Mouse (Mus musculus) stomach, embryonic 14.5 days (tissue): ENCODE measurements around the gene AI837181. TPM values are rescaled to one million over a fixed set of nuclear protein-coding genes. Genes with fewer than 3 reads are reported as not detected.

ENCODE experiments used
- ATAC-seq: fragments of 200-750 bp; cut with Nextera tagmentation; 2 replicates; pipeline ENCODE4 v1.8.0; 2017; ENCODE audit warnings: low read depth, moderate TSS enrichment; ENCODE audit not compliant: insufficient number of reproducible peaks, insufficient read depth, low FRiP score
- H3K27ac ChIP-seq: fragments of 300-500 bp; sonication (generic); 2 replicates; pipeline ENCODE4 v1.5.1; 2014; ENCODE audit warnings: mild to moderate bottlenecking, low read length, moderate library complexity, mixed read lengths
- H3K27me3 ChIP-seq: fragments of 300-500 bp; sonication (generic); 2 replicates; pipeline ENCODE4 v1.6.1; 2014; ENCODE audit warnings: low read length, control low read depth, mixed read lengths; ENCODE audit not compliant: control insufficient read depth, insufficient read depth
- H3K36me3 ChIP-seq: fragments of 300-500 bp; sonication (generic); 2 replicates; pipeline ENCODE4 v1.6.1; 2014; ENCODE audit warnings: mild to moderate bottlenecking, control low read depth, low read length, moderate library complexity, mixed read lengths; ENCODE audit not compliant: control insufficient read depth, insufficient read depth
- H3K4me1 ChIP-seq: fragments of 300-500 bp; sonication (generic); 2 replicates; pipeline ENCODE4 v1.6.1; 2014; ENCODE audit warnings: low read length, control low read depth, mixed read lengths; ENCODE audit not compliant: control insufficient read depth, insufficient read depth
- H3K4me2 ChIP-seq: fragments of 300-500 bp; sonication (generic); replicated peaks from 2 replicates; pipeline ENCODE4 v1.6.1; 2014; ENCODE audit warnings: low read depth, low read length, control low read depth
- H3K4me3 ChIP-seq: fragments of 300-500 bp; sonication (generic); 2 replicates; pipeline ENCODE4 v1.5.1; 2014; ENCODE audit warnings: low read depth, low read length, control low read depth
- H3K9ac ChIP-seq: fragments of 300-500 bp; sonication (generic); replicated peaks from 2 replicates; pipeline ENCODE4 v1.6.1; 2014; ENCODE audit warnings: low read depth, mild to moderate bottlenecking, control low read depth, low read length, moderate library complexity, mixed read lengths
- H3K9me3 ChIP-seq: fragments of 300-500 bp; sonication (generic); 2 replicates; pipeline ENCODE4 v1.6.1; 2016; ENCODE audit warnings: low read depth, low read length, control low read depth; ENCODE audit not compliant: control insufficient read depth
- WGBS: fragments of 180-500 bp; shearing (Covaris S2); extraction: QIAGEN DNeasy Blood & Tissue Kit; methylation state at CpG from one replicate; pipeline ENCODE4 v1.1.7; 2014; 5-methylcytosine and 5-hydroxymethylcytosine counted together
- polyA plus RNA-seq: library from polyadenylated mRNA; unstranded; fragments of >200 nt; fragmentation: Nextera tagmentation; extraction: Ambion mirVana; gene quantifications from 2 replicates; pipeline ENCODE4 v1.2.1, GENCODE M21; 2014

Gene AI837181
- polyA plus RNA-seq, 1 experiment from 2014 or later, result 35.8 TPM

DNA sequence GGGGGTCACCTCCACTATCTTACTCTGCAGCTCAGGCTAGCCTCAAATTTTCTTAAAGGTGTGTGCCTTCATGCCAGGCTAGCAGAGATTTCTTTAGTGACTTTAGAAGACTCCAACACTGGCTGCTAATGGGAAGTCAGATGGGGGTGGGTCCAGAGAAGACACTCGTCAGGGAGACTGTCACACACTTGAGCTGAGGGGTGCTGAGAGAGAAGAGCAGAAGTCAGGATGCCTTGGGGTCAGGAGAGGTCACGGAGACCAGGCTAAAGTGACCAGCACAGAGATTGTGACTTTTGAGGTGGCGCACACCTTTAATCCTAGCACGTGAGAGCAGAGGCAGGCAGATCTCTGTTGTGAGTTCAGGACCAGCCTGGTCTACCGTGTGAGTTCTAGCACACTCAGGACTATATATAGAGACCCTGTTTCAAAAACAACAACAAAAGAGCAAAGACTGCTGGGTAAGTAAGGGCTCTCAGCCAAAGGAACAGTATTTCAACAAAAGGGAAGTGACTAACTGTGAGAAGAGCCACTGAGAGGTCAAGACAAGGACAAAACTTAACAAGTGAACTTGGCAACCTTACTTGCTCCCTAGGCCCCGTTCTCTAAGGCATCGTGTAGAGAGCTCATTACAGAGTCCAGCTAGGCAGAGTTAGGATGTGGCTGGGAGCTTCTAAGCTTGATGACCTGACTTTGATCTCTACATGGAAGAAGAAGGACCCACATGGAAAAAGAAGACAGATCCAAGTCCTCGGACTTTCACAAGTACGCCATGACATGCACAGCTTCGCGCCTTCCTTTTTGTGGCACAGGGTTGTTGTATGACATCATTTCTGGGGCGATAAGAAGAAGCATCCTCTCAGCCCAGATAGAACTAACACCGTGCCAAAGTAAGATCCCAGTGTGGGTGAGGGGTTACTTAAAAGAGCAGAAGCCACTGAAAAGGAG is 16.6 kb upstream of the AI837181 start:
- Histone ChIP-seq H3K27ac (no peak overlapping the region), H3K27me3 (no peaks in the 10 kb centered on the region), H3K4me3 (no peak overlapping the region), H3K36me3 (0 out of 2 replicates have a peak, but pooled peaks cover 2% of the 10 kb centered on the region), H3K9ac (no peak overlapping the region), H3K9me3 (no peaks in the 10 kb centered on the region), H3K4me1 (peaks cover 8% of the 10 kb centered on the region; the same call in 1 of the 2 replicates), H3K4me2 (no peak overlapping the region)
- ATAC-seq, result no peak
- WGBS, result 90% methylated on average over 13 of the region's 13 CpGs

DNA sequence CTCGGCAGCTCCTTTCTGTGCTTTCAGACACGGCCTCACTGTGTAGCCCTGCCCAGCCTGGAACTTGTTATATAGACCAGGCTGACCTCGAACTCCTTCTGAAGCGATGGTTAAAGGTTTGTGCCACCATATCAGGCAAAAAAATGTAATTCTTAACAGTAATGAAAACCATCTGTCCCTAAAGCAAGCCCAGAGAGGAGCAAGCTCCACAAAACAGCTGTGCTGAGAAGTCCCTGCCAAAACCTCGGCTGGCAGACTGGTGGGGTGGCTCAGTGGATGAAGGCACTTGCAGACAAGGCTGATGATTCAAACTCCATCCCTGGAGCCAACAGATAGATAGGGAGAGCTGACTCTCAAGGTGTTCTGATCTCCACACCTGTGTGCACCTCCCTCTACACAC is 15.9 kb upstream of the AI837181 start:
- no peak overlapping the region for H3K4me2 ChIP-seq
- no peak overlapping the region for H3K9ac ChIP-seq
- peaks cover 8% of the 10 kb centered on the region; the same call in 1 of the 2 replicates for H3K4me1 ChIP-seq
- no peak for ATAC-seq
- no peak overlapping the region for H3K4me3 ChIP-seq
- H3K27ac ChIP-seq, result no peak overlapping the region
- H3K36me3 ChIP-seq, result 0 out of 2 replicates have a peak, but pooled peaks cover 2% of the 10 kb centered on the region
- 60% methylated on average over 5 of the region's 5 CpGs for WGBS
- H3K9me3 ChIP-seq, result no peaks in the 10 kb centered on the region
- H3K27me3 ChIP-seq, result no peaks in the 10 kb centered on the region

DNA sequence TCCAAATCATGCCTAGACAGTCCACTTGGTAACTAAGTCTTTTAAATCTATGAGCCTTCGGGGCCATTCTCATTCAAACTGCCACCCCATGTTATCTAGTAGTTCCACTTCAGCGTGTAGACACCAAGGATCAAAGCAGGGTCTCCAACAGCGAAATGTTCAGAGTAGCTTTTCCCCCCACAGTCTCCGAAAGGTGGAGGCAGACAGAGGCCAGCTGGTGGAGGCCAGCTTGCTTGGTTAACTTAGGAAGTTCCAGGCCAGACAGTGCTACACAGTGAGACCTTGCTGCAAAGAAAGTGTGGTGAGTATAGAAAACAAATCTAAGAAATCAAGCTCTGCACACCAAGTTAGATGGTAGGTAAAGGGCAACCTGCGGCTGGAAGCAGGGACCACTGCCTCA is 14.3 kb upstream of the AI837181 start:
- Histone ChIP-seq H3K36me3 (0 out of 2 replicates have a peak, but pooled peaks cover 2% of the 10 kb centered on the region), H3K27me3 (no peaks in the 10 kb centered on the region), H3K4me2 (no peak overlapping the region), H3K4me1 (peaks cover 7% of the 10 kb centered on the region; the same call in 1 of the 2 replicates), H3K9me3 (no peaks in the 10 kb centered on the region), H3K27ac (no peak overlapping the region), H3K9ac (no peak overlapping the region), H3K4me3 (no peak overlapping the region)
- 74% methylated on average over 5 of the region's 5 CpGs for WGBS
- no peak for ATAC-seq

DNA sequence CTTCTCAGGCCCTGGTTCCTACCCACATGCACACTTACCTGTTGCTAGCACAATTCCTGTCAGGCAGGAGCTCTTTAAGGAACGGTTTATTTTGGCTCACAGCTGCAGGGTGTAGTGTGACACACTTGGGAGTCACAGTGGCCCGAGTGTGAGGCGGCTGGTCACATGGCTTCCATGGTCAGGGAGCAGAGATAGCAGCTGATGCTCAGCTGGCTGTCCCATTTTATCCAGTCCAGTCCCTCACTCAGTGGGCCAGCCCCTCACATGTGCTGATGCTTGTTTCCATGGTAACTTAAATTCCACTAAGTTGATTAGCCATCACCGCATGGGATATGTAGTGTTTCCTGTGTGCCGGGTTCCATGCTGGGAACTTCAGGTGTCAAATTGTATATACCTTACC is 13.0 kb upstream of the AI837181 start:
- Histone ChIP-seq H3K27ac (no peak overlapping the region), H3K9me3 (no peaks in the 10 kb centered on the region), H3K4me2 (no peak overlapping the region), H3K4me1 (peaks cover 3% of the 10 kb centered on the region; the same call in 1 of the 2 replicates), H3K4me3 (no peak overlapping the region), H3K9ac (no peak overlapping the region), H3K36me3 (0 out of 2 replicates have a peak, but pooled peaks cover 2% of the 10 kb centered on the region), H3K27me3 (no peaks in the 10 kb centered on the region)
- ATAC-seq, result no peak
- 72% methylated on average over 5 of the region's 5 CpGs for WGBS

DNA sequence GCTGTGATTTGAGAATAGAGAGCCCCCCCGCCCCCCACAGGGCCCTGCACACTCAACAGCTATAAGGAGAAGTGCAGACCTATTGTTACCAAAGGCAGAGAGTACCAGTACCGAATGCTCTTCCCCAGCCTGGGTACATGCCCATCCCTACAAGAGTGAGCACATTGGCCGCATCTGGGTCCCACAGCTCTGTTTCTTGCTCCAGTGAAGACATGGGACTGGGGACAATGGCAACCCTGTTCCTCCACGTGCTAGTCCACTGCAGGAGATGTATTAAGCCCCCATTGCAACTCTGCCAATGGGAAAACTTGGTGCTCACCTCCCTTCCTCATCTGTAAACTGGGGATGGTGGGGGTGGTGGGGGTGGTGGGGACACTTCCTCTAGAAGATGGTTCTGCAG is 11.1 kb upstream of the AI837181 start:
- H3K9me3 ChIP-seq, result no peaks in the 10 kb centered on the region
- H3K4me1 ChIP-seq, result no peaks in the 10 kb centered on the region
- no peaks in the 10 kb centered on the region for H3K27me3 ChIP-seq
- no peak overlapping the region for H3K4me3 ChIP-seq
- H3K27ac ChIP-seq, result no peak overlapping the region
- no peak for ATAC-seq
- 0 out of 2 replicates have a peak, but pooled peaks cover 2% of the 10 kb centered on the region for H3K36me3 ChIP-seq
- H3K4me2 ChIP-seq, result no peak overlapping the region
- no peak overlapping the region for H3K9ac ChIP-seq
- 79% methylated on average over 4 of the region's 4 CpGs for WGBS

DNA sequence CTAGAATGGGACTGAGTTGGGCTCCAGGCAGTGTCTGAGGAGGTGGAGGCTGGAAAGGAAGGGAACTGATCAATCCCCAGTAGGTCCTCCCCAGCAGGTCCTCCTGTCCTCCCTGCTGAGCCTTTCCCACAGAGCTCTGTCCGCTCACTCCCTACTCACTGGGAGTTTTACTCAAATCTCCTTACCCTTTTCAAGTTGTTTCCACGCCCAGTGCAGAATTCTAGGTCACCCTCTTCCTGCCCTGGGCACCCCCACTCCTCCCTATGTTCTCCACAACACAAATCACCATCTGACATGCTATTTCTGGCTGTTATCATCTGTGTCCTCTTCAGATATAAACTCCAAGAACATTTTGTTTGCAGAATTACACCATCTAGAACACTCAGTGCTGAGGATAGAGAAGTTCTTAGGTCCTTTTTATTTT is 10.4 kb upstream of the AI837181 start:
- WGBS, result 65% methylated on average over 2 of the region's 2 CpGs
- Histone ChIP-seq H3K4me2 (no peak overlapping the region), H3K9ac (no peak overlapping the region), H3K9me3 (no peaks in the 10 kb centered on the region), H3K4me3 (no peak overlapping the region), H3K36me3 (no peaks in the 10 kb centered on the region; the same call in 1 of the 2 replicates), H3K27ac (no peak overlapping the region), H3K4me1 (no peaks in the 10 kb centered on the region), H3K27me3 (no peaks in the 10 kb centered on the region)
- ATAC-seq, result no peak

DNA sequence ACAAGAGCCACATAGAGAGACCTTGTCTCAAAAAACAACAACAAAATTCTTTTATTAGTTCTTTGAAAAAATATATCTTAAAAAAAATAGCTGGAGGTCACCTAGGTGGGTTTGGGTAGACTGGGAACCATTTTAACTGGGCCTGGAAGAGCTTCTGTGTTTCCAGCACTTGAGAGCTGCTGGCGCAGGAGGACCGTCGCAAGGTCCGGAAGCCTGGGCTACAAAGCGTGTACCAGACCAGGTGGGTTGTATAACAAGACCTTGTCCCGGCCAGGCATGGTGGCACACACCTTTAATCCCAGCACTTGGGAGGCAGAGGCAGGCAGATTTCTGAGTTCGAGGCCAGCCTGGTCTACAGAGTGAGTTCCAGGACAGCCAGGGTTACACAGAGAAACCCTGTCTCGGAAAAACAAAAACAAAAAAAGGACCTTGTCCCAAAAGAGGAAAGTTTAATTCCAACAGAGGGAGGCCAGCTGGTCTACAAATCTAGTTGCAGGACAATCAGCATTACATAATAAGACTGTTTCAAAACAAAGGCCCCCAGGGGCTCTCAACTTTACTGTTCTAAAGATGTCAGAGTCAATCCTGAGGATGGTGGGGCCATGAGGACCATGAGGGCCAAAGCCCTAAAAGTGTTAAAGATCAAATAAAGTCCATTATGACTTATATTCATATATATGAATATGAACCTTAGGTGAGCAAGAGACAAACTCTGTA is 6.0 kb upstream of the AI837181 start:
- ATAC-seq, result no peak
- Histone ChIP-seq H3K36me3 (peaks cover 6% of the 10 kb centered on the region; the same call in 1 of the 2 replicates), H3K4me1 (peaks cover 10% of the 10 kb centered on the region; the same call in 1 of the 2 replicates), H3K27ac (no peak overlapping the region), H3K4me3 (no peak overlapping the region), H3K9me3 (no peaks in the 10 kb centered on the region), H3K27me3 (no peaks in the 10 kb centered on the region), H3K9ac (no peak overlapping the region), H3K4me2 (no peak overlapping the region)
- 90% methylated on average over 8 of the region's 8 CpGs for WGBS

DNA sequence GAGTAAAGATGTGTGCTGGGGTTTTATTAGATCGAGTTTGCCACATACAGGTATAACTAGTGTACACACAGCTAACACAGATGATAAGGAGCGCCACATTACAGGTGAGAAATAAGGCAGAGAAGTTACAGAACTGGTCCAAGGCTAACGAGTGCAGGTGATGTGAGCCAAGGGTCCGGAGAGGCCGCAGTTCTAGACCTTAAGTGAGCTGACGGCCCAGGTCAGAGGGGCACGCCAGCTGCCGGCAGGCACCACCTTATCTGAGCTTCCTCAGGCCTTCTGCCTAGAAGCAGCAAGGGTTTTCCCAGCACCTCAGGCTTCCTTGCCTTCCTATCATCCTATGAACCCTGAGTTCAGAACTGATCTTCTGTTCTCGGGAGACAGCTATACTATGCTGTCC is 5.3 kb upstream of the AI837181 start:
- H3K4me1 ChIP-seq, result peaks cover 10% of the 10 kb centered on the region; the same call in 1 of the 2 replicates
- WGBS, result 87% methylated on average over 9 of the region's 9 CpGs
- no peak overlapping the region for H3K9ac ChIP-seq
- no peaks in the 10 kb centered on the region for H3K27me3 ChIP-seq
- peaks cover 6% of the 10 kb centered on the region; the same call in 1 of the 2 replicates for H3K36me3 ChIP-seq
- H3K9me3 ChIP-seq, result no peaks in the 10 kb centered on the region
- no peak overlapping the region for H3K4me3 ChIP-seq
- no peak overlapping the region for H3K27ac ChIP-seq
- no peak overlapping the region for H3K4me2 ChIP-seq
- ATAC-seq, result no peak
